Mouse (Mus musculus): ENCODE measurements at regions not wholly inside any gene's neighbourhood (a gene's known extent, or its start where the extent isn't known, plus 50 kb on each side); places are given as distances from the start of the nearest gene placed in this dataset.

- ATAC-seq (ENCODE audit: extremely low read depth, insufficient number of reproducible peaks, low FRiP score, poor library complexity, severe bottlenecking), result no peak
These were observed 343.2 kb upstream of the Sash1 start for GRCm38 (mm10) chr10:9229116-9229515.

GRCm38 (mm10) chr10:9227361-9227760, 341.5 kb upstream of the Sash1 start:
- ATAC-seq (ENCODE audit: extremely low read depth, insufficient number of reproducible peaks, low FRiP score, poor library complexity, severe bottlenecking), result no peak

DNA sequence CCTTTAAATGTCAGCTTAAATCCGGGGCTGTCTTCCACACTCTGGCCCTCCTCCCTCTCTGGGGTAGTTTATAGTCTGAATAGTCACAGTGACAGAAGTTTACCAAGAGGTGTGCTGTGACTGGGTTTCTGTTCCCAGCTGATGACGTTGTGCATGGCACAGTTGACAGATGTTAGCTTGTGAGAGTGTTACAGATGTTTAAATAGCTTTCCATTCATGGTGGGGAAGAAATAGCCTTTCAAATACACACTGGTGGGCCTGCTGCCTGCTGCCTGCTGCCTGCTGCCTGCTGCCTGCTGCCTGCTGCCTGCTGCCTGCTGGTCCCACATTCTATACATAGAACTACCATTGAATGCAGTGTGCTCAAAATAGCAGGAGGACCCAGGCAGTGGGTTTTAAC, 324.8 kb upstream of the Sash1 start:
- ATAC-seq (ENCODE audit: extremely low read depth, insufficient number of reproducible peaks, low FRiP score, poor library complexity, severe bottlenecking), result no peak

DNA sequence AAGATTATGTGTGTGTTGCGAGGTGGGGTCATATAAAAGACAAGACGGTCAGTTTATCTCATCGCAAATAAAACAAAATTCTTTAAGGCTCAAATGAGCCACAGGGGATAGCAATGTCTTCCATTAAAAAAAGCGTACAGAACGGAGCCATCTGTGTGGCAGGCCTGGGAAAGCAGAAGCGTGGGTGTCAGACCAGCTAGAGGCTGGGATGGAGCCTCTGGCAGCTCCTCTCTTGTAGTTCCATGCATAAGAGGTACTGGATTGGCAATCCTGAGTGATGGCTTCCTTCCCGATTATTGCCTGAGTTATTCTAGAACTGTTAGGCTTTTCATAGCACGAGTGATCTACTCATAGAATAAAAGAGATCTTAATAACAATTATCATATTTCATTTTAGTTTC, 318.2 kb upstream of the Sash1 start:
- no peak for ATAC-seq (ENCODE audit: extremely low read depth, insufficient number of reproducible peaks, low FRiP score, poor library complexity, severe bottlenecking)

DNA sequence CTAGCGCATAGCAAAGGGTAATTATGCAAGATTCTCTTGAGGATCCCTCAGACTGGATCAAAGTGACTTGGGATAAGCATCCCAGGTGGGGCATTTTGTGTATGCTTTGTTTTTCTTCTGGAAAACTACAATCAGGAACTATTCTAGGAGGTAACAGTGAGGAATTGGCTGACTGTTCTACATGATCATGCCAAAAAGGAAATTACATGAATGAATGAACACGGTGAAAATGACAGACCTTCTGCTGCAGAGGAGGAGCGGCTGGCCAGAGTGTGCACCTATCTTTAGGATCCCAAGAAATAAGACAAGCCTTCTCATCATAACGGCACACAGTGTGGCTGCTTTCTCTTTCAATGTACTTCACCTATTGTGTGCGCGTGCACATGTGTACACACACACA, 317.5 kb upstream of the Sash1 start:
- ATAC-seq (ENCODE audit: extremely low read depth, insufficient number of reproducible peaks, low FRiP score, poor library complexity, severe bottlenecking), result no peak

DNA sequence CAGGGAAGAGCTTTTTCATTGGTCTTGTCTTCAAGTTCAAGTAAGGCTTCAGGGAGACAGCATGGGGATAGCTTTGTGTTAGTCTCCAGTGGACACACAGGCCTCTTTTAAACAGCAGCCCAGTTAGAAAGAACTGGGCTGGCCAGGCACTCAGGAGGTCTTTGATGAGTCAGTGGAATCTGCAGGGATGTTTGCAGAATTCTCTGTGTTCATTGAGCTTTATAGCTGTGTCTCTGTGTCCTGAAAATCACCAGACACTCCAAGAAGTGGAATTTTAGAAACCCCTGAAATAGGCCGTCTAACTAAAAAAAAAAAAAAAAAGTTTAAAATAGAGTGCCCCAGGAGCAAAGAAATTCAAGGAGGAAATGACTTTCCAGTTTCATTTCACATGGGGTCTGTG, 317.1 kb upstream of the Sash1 start:
- ATAC-seq (ENCODE audit: extremely low read depth, insufficient number of reproducible peaks, low FRiP score, poor library complexity, severe bottlenecking), result no peak

- no peak for ATAC-seq (ENCODE audit: extremely low read depth, insufficient number of reproducible peaks, low FRiP score, poor library complexity, severe bottlenecking)
These were observed 289.1 kb upstream of the Sash1 start for GRCm38 (mm10) chr10:9174997-9175396.

DNA sequence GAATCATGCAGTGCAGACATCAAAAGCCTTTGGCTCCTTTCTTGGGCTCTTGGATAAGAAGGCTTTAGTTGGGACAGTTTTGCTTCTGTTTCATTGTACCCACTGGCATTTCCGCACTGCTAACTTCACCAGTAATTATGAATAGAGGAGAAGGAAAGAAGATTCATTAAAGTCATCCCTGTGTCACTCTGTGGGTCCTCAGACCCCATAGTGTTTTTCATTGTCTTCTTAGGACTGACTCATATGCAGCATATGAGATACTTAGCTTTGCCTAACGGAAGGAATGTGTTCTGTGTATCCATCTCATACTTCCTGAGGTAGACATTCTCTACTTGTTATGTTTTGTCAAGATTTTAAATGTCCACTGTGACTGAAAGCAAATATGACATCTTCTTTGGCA, 287.6 kb upstream of the Sash1 start:
- ATAC-seq (ENCODE audit: extremely low read depth, insufficient number of reproducible peaks, low FRiP score, poor library complexity, severe bottlenecking), result no peak

GRCm38 (mm10) chr10:9168725-9169124, 282.9 kb upstream of the Sash1 start:
- no peak for ATAC-seq (ENCODE audit: extremely low read depth, insufficient number of reproducible peaks, low FRiP score, poor library complexity, severe bottlenecking)

- ATAC-seq (ENCODE audit: extremely low read depth, insufficient number of reproducible peaks, low FRiP score, poor library complexity, severe bottlenecking), result no peak
These were observed 280.1 kb upstream of the Sash1 start for GRCm38 (mm10) chr10:9166017-9166416.

DNA sequence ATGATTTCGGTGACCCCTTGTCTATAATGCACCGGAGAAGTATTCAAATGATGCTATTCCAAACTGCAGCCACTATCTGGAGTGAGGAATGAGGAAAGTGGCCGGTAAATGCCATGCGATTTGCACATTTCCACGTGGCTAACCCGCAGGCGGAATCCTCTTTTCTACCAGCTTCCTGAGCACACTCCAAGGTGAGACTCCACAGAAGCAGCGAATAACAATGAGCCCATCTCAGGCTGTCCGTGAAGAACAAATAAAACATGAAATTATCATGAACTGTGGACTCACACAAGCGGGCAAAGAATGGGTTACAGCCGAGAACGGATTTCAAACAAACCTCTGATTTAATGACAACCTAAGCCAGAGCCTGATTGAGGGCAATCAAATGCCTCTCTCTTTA, 279.7 kb upstream of the Sash1 start:
- no peak for ATAC-seq (ENCODE audit: extremely low read depth, insufficient number of reproducible peaks, low FRiP score, poor library complexity, severe bottlenecking)

DNA sequence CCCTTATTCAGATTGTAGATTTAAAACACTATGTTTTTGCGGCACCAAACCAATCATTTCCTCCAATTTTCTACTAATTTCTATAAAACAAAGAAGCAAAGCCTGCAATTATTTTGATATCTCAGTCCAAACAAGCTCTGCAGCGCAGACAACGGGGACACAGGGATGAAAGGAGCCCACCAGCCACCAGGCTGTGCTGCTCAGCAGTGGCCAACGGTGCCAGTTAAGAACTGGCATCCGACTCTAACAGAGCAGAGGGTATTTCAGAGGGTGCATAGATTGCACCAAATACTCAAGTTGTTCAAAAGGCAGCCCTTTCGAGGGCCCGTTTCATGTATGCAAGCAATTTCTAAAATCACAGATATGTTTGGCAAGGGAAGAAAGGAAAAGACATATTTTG, 278.5 kb upstream of the Sash1 start:
- ATAC-seq (ENCODE audit: extremely low read depth, insufficient number of reproducible peaks, low FRiP score, poor library complexity, severe bottlenecking), result no peak

DNA sequence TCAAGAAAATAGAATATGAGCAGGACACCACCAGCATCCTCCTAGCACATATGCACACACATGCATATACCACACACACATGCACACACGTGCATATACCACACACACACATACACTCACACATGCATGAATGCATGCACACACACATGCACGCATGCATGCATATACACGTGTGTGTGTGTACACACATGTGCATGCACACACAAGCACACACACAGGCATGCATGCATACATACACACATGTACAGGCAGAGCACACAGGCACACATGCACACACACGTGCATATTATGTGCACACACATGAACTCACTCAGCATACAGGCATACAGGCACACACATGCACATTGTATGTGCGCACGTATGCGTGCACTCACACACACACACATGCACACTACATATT, 275.7 kb upstream of the Sash1 start:
- no peak for ATAC-seq (ENCODE audit: extremely low read depth, insufficient number of reproducible peaks, low FRiP score, poor library complexity, severe bottlenecking)

- no peak for ATAC-seq (ENCODE audit: extremely low read depth, insufficient number of reproducible peaks, low FRiP score, poor library complexity, severe bottlenecking)
These were observed 271.7 kb upstream of the Sash1 start for GRCm38 (mm10) chr10:9157299-9158215.

- no peak for ATAC-seq (ENCODE audit: extremely low read depth, insufficient number of reproducible peaks, low FRiP score, poor library complexity, severe bottlenecking)
These were observed 250.2 kb upstream of the Sash1 start for GRCm38 (mm10) chr10:9136099-9136498.

DNA sequence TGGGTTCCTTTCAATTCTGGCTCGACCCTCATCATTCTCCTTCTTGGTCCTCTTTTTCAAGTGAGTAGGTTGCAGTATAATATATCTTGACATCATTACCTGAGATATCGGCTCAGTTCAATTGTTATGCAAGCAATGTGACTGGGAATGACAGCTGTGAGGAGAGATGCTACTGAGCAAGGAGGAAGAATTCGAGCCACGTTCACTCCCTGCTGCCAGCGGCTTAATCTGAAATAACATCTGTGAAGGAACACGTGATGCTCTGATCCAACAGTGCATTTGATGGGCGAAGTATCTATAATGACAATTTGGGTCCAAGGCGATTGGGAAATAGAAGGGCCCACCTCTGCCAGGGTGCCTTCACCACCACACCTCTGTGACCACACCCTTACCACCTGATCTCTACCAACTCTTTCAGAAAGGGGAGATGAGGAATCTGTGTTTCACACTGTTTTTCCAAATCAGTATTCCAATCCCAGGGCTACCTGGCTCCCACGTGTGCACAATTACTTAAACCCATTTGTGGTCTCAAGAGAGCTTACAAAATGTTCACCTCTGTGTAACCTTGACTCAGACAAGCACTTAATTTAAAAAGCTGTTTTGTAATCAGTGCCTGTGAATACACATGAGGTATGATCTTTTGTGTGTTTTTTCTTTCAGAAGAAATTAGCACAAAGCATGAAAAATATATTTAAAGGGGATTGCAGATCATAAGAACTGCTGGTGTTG, 248.6 kb upstream of the Sash1 start:
- no peak for ATAC-seq (ENCODE audit: extremely low read depth, insufficient number of reproducible peaks, low FRiP score, poor library complexity, severe bottlenecking)

- no peak for ATAC-seq (ENCODE audit: extremely low read depth, insufficient number of reproducible peaks, low FRiP score, poor library complexity, severe bottlenecking)
These were observed 244.2 kb upstream of the Sash1 start for GRCm38 (mm10) chr10:9130061-9130460.

DNA sequence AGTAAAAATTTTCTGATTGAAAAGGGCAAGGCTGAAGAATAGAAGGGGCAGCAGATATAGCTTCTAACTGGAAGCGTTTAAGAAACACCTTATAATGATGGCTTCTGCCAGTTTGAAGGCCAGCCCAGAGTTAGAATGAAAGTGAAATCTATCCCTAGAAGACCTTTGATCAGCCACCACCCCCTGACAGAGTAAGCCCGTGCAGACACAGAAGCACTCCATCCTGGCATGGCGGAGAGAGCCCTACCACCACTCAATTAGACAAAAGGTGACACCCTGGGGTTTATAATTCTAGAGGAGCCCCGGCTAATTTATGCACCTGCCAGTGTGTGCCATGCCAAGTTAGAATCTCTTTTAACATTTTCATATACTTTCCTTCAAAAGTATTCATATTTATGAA, 233.4 kb upstream of the Sash1 start:
- no peak for ATAC-seq (ENCODE audit: extremely low read depth, insufficient number of reproducible peaks, low FRiP score, poor library complexity, severe bottlenecking)

- no peak for ATAC-seq (ENCODE audit: extremely low read depth, insufficient number of reproducible peaks, low FRiP score, poor library complexity, severe bottlenecking)
These were observed 232.0 kb upstream of the Sash1 start for GRCm38 (mm10) chr10:9117648-9118551.
